Mouse (Mus musculus) granulocyte monocyte progenitor cell, adult 5-6 weeks (primary cell): ENCODE measurements around the gene Cdnf. TPM values are rescaled to one million over a fixed set of nuclear protein-coding genes. Genes with fewer than 3 reads are reported as not detected.

Source experiments
- total RNA-seq, 2 experiments: library from RNA; stranded (forward) in 1 of 2; stranded (reverse) in 1 of 2; fragments of 200-712, 200-1000 nt in 1 of 2; fragments of >200 nt in 1 of 2; fragmentation: Nextera tagmentation in 1 of 2; gene quantifications; 2 replicates each; pipeline ENCODE4 v1.2.3; 2014 to 2017

The Cdnf gene
- total RNA-seq, 2 experiments from 2014 or later = 13.2 TPM; not detected in 1

Other genes with a start within 250 kb of the Cdnf start
- gene Nmt2, start 228.8 kb upstream of the Cdnf start, total RNA-seq (2014; fragmentation: Nextera tagmentation) = 13.8 and 16.6 TPM in 2 replicates
- gene Nmt2, start 228.8 kb upstream of the Cdnf start, total RNA-seq (2017) = 24.4 and 24.9 TPM in 2 replicates
- gene Rpp38, start 180.4 kb upstream of the Cdnf start, total RNA-seq (2014; fragmentation: Nextera tagmentation) = 19.7 and 22.4 TPM in 2 replicates
- 10.0 and 15.2 TPM in 2 replicates for gene Rpp38, start 180.4 kb upstream of the Cdnf start, total RNA-seq (2017)
- not detected in 2 replicates for gene Acbd7, start 176.9 kb upstream of the Cdnf start, total RNA-seq (2014; fragmentation: Nextera tagmentation)
- not detected in 2 replicates for gene Acbd7, start 176.9 kb upstream of the Cdnf start, total RNA-seq (2017)
- gene Olah, start 115.8 kb upstream of the Cdnf start, total RNA-seq (2014; fragmentation: Nextera tagmentation) = not detected in 2 replicates
- gene Olah, start 115.8 kb upstream of the Cdnf start, total RNA-seq (2017) = not detected in 2 replicates
- gene Meig1, start 90.4 kb upstream of the Cdnf start, total RNA-seq (2014; fragmentation: Nextera tagmentation) = not detected in 2 replicates
- gene Meig1, start 90.4 kb upstream of the Cdnf start, total RNA-seq (2017) = not detected in 2 replicates
- gene Dclre1c, start 88.9 kb upstream of the Cdnf start, total RNA-seq (2014; fragmentation: Nextera tagmentation) = 12.0 and 27.4 TPM in 2 replicates
- 14.2 and 24.4 TPM in 2 replicates for gene Dclre1c, start 88.9 kb upstream of the Cdnf start, total RNA-seq (2017)
- 11.7 and 14.5 TPM in 2 replicates for gene Suv39h2, start 38.0 kb upstream of the Cdnf start, total RNA-seq (2014; fragmentation: Nextera tagmentation)
- gene Suv39h2, start 38.0 kb upstream of the Cdnf start, total RNA-seq (2017) = 16.6 and 24.4 TPM in 2 replicates
- gene Gm45902, start 240 bp upstream of the Cdnf start, total RNA-seq (2014; fragmentation: Nextera tagmentation) = 5.8 and 6.2 TPM in 2 replicates
- 12.4 and 13.0 TPM in 2 replicates for gene Gm45902, start 240 bp upstream of the Cdnf start, total RNA-seq (2017)
- 83.7 and 88.6 TPM in 2 replicates for gene Hspa14, start 216 bp upstream of the Cdnf start, total RNA-seq (2014; fragmentation: Nextera tagmentation)
- 155 and 173 TPM in 2 replicates for gene Hspa14, start 216 bp upstream of the Cdnf start, total RNA-seq (2017)
- gene Fam107b, start 57.5 kb downstream of the Cdnf start, total RNA-seq (2014; fragmentation: Nextera tagmentation) = 415 and 416 TPM in 2 replicates
- 801 and 969 TPM in 2 replicates for gene Fam107b, start 57.5 kb downstream of the Cdnf start, total RNA-seq (2017)